Mouse (Mus musculus) C2C12 (cell line): ENCODE results near the gene Pex11g.

Experiments used
- CTCF ChIP-seq: IDR thresholded peaks from one replicate; pipeline ENCODE4 v1.5.1; 2011; ENCODE audit not compliant: control insufficient read depth, insufficient read depth, insufficient read length
- FOSL1 ChIP-seq: IDR thresholded peaks from one replicate; pipeline ENCODE4 v1.8.0; 2011; ENCODE audit warnings: mild to moderate bottlenecking, low read length; ENCODE audit not compliant: poor library complexity, insufficient read depth, severe bottlenecking
- MYOD1 ChIP-seq: IDR thresholded peaks from one replicate; pipeline ENCODE4 v1.6.1; 2011; ENCODE audit warnings: low read depth; ENCODE audit not compliant: control insufficient read depth, insufficient read length
- USF1 ChIP-seq: IDR thresholded peaks from one replicate; pipeline ENCODE4 v1.6.1; 2011; ENCODE audit warnings: low read depth, mild to moderate bottlenecking, control low read depth, moderate library complexity

GRCm38 (mm10) chr8:3426211-3426610, 41.3 kb downstream of the Pex11g start:
- TF ChIP-seq CTCF (no peak), USF1 (no peak), FOSL1 (no peak), MYOD1 (no peak)
